Mouse (Mus musculus) erythroblast, embryonic 14.5 days (primary cell): Measurements from ENCODE around the gene Rgs6. TPM values are rescaled to one million over a fixed set of nuclear protein-coding genes. Genes with fewer than 3 reads are reported as not detected.

Experiments used
- H3K27me3 ChIP-seq: 2 replicates; pipeline ENCODE4 v1.6.1; 2012; ENCODE audit warnings: inconsistent platforms; ENCODE audit not compliant: control insufficient read depth
- H3K36me3 ChIP-seq: 2 replicates; pipeline ENCODE4 v1.6.1; 2012; ENCODE audit warnings: mild to moderate bottlenecking, inconsistent platforms; ENCODE audit not compliant: control insufficient read depth
- H3K4me1 ChIP-seq: 2 replicates; pipeline ENCODE4 v1.6.1; 2012; ENCODE audit warnings: inconsistent platforms; ENCODE audit not compliant: control insufficient read depth
- H3K4me3 ChIP-seq: replicated peaks from 2 replicates; pipeline ENCODE3; 2012; ENCODE audit warnings: moderate library complexity, mild to moderate bottlenecking, inconsistent platforms
- H3K9me3 ChIP-seq: 2 replicates; pipeline ENCODE4 v1.6.1; 2012; ENCODE audit warnings: low read length, inconsistent platforms, mixed read lengths; ENCODE audit not compliant: control insufficient read depth
- GATA1 ChIP-seq: IDR thresholded peaks from 2 replicates; pipeline ENCODE4 v1.6.1; 2012; ENCODE audit warnings: low read length, inconsistent platforms, mixed read lengths
- TAL1 ChIP-seq: IDR thresholded peaks from 3 replicates; pipeline ENCODE4 v1.6.1; 2012; ENCODE audit warnings: low read length, inconsistent platforms, mixed read lengths
- polyA plus RNA-seq: library from polyadenylated mRNA; stranded (reverse); fragments of >175 nt; gene quantifications from 2 replicates; pipeline ENCODE4 v1.2.3, GENCODE M21; 2012

Rgs6 gene
- polyA plus RNA-seq, 1 experiment, result not detected

GRCm38 (mm10) chr12:83052391-83052790, 464.3 kb downstream of the Rgs6 start:
- Histone ChIP-seq H3K4me1 (peaks cover 9% of the 10 kb centered on the region), H3K9me3 (peaks cover 10% of the 10 kb centered on the region), H3K27me3 (no peaks in the 10 kb centered on the region; the same call in 1 of the 2 replicates), H3K4me3 (no peak overlapping the region), H3K36me3 (no peaks in the 10 kb centered on the region)
- TF ChIP-seq GATA1 (no peak), TAL1 (no peak)

GRCm38 (mm10) chr12:83055690-83056089, 467.6 kb downstream of the Rgs6 start:
- H3K27me3 ChIP-seq, result no peaks in the 10 kb centered on the region
- no peak overlapping the region for H3K4me3 ChIP-seq
- H3K36me3 ChIP-seq, result no peaks in the 10 kb centered on the region
- H3K9me3 ChIP-seq, result peaks cover 10% of the 10 kb centered on the region
- H3K4me1 ChIP-seq, result peaks cover 4% of the 10 kb centered on the region
- TF ChIP-seq TAL1 (no peak), GATA1 (no peak)

GRCm38 (mm10) chr12:83066426-83066825, 478.3 kb downstream of the Rgs6 start:
- TF ChIP-seq TAL1 (no peak), GATA1 (no peak)
- no peaks in the 10 kb centered on the region for H3K36me3 ChIP-seq

GRCm38 (mm10) chr12:83070848-83071247, 482.8 kb downstream of the Rgs6 start:
- Histone ChIP-seq H3K4me3 (no peak overlapping the region), H3K4me1 (peaks cover 52% of the 10 kb centered on the region), H3K36me3 (no peaks in the 10 kb centered on the region; the same call in 1 of the 2 replicates), H3K9me3 (no peaks in the 10 kb centered on the region), H3K27me3 (peaks cover 8% of the 10 kb centered on the region)
- no peak for TF ChIP-seq TAL1
- no peak for TF ChIP-seq GATA1

More at GRCm38 (mm10) chr12:83066426-83066825, 478.3 kb downstream of the Rgs6 start:
- Histone ChIP-seq H3K27me3 (peaks cover 20% of the 10 kb centered on the region), H3K4me1 (peaks cover 9% of the 10 kb centered on the region), H3K9me3 (no peaks in the 10 kb centered on the region), H3K4me3 (no peak overlapping the region)

GRCm38 (mm10) chr12:83072181-83072887, 484.2 kb downstream of the Rgs6 start:
- H3K4me3 ChIP-seq, result peak overlapping the region; percentile 54
- TF ChIP-seq TAL1 (no peak), GATA1 (no peak)
- no peaks in the 10 kb centered on the region for H3K9me3 ChIP-seq
- H3K4me1 ChIP-seq, result peaks cover 66% of the 10 kb centered on the region
- peaks cover 2% of the 10 kb centered on the region; the same call in 1 of the 2 replicates for H3K27me3 ChIP-seq
- H3K36me3 ChIP-seq, result no peaks in the 10 kb centered on the region; the same call in 1 of the 2 replicates

GRCm38 (mm10) chr12:83072951-83073878, 485.1 kb downstream of the Rgs6 start:
- peaks cover 74% of the 10 kb centered on the region for H3K4me1 ChIP-seq
- no peaks in the 10 kb centered on the region for H3K27me3 ChIP-seq
- peak; percentile 74 for TF ChIP-seq GATA1
- TF ChIP-seq TAL1, result peak; percentile 92
- peak overlapping the region; percentile 54 for H3K4me3 ChIP-seq
- H3K36me3 ChIP-seq, result no peaks in the 10 kb centered on the region; the same call in 1 of the 2 replicates
- no peaks in the 10 kb centered on the region for H3K9me3 ChIP-seq

GRCm38 (mm10) chr12:83073879-83074368, 485.8 kb downstream of the Rgs6 start:
- no peak for TF ChIP-seq GATA1
- TF ChIP-seq TAL1, result no peak
- H3K9me3 ChIP-seq, result no peaks in the 10 kb centered on the region
- H3K27me3 ChIP-seq, result no peaks in the 10 kb centered on the region
- H3K4me1 ChIP-seq, result peaks cover 80% of the 10 kb centered on the region
- no peaks in the 10 kb centered on the region; the same call in 1 of the 2 replicates for H3K36me3 ChIP-seq
- peak overlapping the region; percentile 54 for H3K4me3 ChIP-seq

- no peaks in the 10 kb centered on the region for H3K9me3 ChIP-seq
- no peak for TF ChIP-seq GATA1
- TF ChIP-seq TAL1, result no peak
- no peaks in the 10 kb centered on the region for H3K27me3 ChIP-seq
- H3K36me3 ChIP-seq, result no peaks in the 10 kb centered on the region; the same call in 1 of the 2 replicates
- H3K4me3 ChIP-seq, result no peak overlapping the region
- peaks cover 93% of the 10 kb centered on the region for H3K4me1 ChIP-seq
Observed at GRCm38 (mm10) chr12:83076179-83076578, 488.1 kb downstream of the Rgs6 start.
